Mouse (Mus musculus) intestine, embryonic 16.5 days (tissue): Measurements from ENCODE around the gene Nav1. TPM values are rescaled to one million over a fixed set of nuclear protein-coding genes. Genes with fewer than 3 reads are reported as not detected.

Experiments
- ATAC-seq: fragments of 200-750 bp; cut with Nextera tagmentation; 2 replicates; pipeline ENCODE4 v1.8.0; 2017; ENCODE audit warnings: moderate TSS enrichment, moderate library complexity
- H3K27ac ChIP-seq: fragments of 300-500 bp; sonication (generic); 2 replicates; pipeline ENCODE4 v1.5.1; 2014; ENCODE audit warnings: mild to moderate bottlenecking, low read length
- H3K27me3 ChIP-seq: fragments of 300-500 bp; sonication (generic); replicated peaks from 2 replicates; pipeline ENCODE4 v1.6.1; 2014; ENCODE audit warnings: low read length, control low read depth, mixed read lengths; ENCODE audit not compliant: control insufficient read depth, insufficient read depth
- H3K36me3 ChIP-seq: fragments of 300-500 bp; sonication (generic); 2 replicates; pipeline ENCODE4 v1.6.1; 2014; ENCODE audit warnings: low read length, control low read depth; ENCODE audit not compliant: control insufficient read depth, insufficient read depth
- H3K4me1 ChIP-seq: fragments of 300-500 bp; sonication (generic); 2 replicates; pipeline ENCODE4 v1.6.1; 2014; ENCODE audit warnings: low read length, control low read depth, mixed read lengths; ENCODE audit not compliant: control insufficient read depth, insufficient read depth
- H3K4me2 ChIP-seq: fragments of 300-500 bp; sonication (generic); 2 replicates; pipeline ENCODE4 v1.6.1; 2014; ENCODE audit warnings: low read depth, low read length, control low read depth
- H3K4me3 ChIP-seq: fragments of 300-500 bp; sonication (generic); 2 replicates; pipeline ENCODE4 v1.5.1; 2014; ENCODE audit warnings: mild to moderate bottlenecking, low read length
- H3K9ac ChIP-seq: fragments of 300-500 bp; sonication (generic); 2 replicates; pipeline ENCODE4 v1.6.1; 2014; ENCODE audit warnings: low read depth, low read length
- H3K9me3 ChIP-seq: fragments of 300-500 bp; sonication (generic); 2 replicates; pipeline ENCODE4 v1.6.1; 2016; ENCODE audit warnings: low read length, control low read depth; ENCODE audit not compliant: control insufficient read depth
- WGBS: fragments of 180-500 bp; shearing (Covaris S2); extraction: QIAGEN DNeasy Blood & Tissue Kit; methylation state at CpG from one replicate; pipeline ENCODE4 v1.1.7; 2014; 5-methylcytosine and 5-hydroxymethylcytosine counted together
- polyA plus RNA-seq: library from polyadenylated mRNA; unstranded; fragments of >200 nt; fragmentation: Nextera tagmentation; extraction: Ambion mirVana; gene quantifications from 2 replicates; pipeline ENCODE4 v1.2.1, GENCODE M21; 2015

Nav1 gene
- 8.8 and 9.0 TPM in 2 replicates for polyA plus RNA-seq

- H3K9me3 ChIP-seq = no peaks in the 10 kb centered on the region
- no peaks in the 10 kb centered on the region for H3K27me3 ChIP-seq
- 52% methylated on average over 7 of the region's 7 CpGs for WGBS
- no peak within 1 kb of the TSS for H3K9ac ChIP-seq
- no peaks in the 10 kb centered on the region for H3K36me3 ChIP-seq
- no peak within 1 kb of the TSS for H3K4me2 ChIP-seq
- ATAC-seq = no peak
- H3K4me3 ChIP-seq = no peak within 1 kb of the TSS
- H3K27ac ChIP-seq = no peak within 1 kb of the TSS
- no peaks in the 10 kb centered on the region for H3K4me1 ChIP-seq
These were observed at the start of gene Nav1 for GRCm38 (mm10) chr1:135607019-135607418. Gene Nav1 (minus strand): TSS chr1:135607295.

- no peak overlapping the region for H3K4me3 ChIP-seq
- no peak overlapping the region for H3K9ac ChIP-seq
- WGBS = 93% methylated on average over 6 of the region's 6 CpGs
- H3K27me3 ChIP-seq = no peaks in the 10 kb centered on the region
- H3K4me2 ChIP-seq = no peak overlapping the region
- ATAC-seq = no peak
- no peak overlapping the region for H3K27ac ChIP-seq
- no peaks in the 10 kb centered on the region for H3K9me3 ChIP-seq
- no peaks in the 10 kb centered on the region for H3K36me3 ChIP-seq
- H3K4me1 ChIP-seq = peaks cover under 1% of the 10 kb centered on the region; the same call in 1 of the 2 replicates
These were observed 46.8 kb upstream of the Nav1 start for GRCm38 (mm10) chr1:135653909-135654308.

GRCm38 (mm10) chr1:135645459-135646195 lies 38.5 kb upstream of the Nav1 start:
- Histone ChIP-seq H3K9ac (no peak overlapping the region), H3K36me3 (no peaks in the 10 kb centered on the region), H3K9me3 (no peaks in the 10 kb centered on the region), H3K4me1 (no peaks in the 10 kb centered on the region; the same call in 1 of the 2 replicates), H3K4me2 (no peak overlapping the region), H3K27ac (no peak overlapping the region), H3K4me3 (no peak overlapping the region), H3K27me3 (no peaks in the 10 kb centered on the region)
- WGBS = 74% methylated on average over 8 of the region's 8 CpGs
- ATAC-seq = no peak

GRCm38 (mm10) chr1:135644110-135644509 lies 37.0 kb upstream of the Nav1 start:
- Histone ChIP-seq H3K9me3 (no peaks in the 10 kb centered on the region), H3K36me3 (no peaks in the 10 kb centered on the region), H3K4me3 (no peak overlapping the region), H3K9ac (no peak overlapping the region), H3K4me2 (no peak overlapping the region), H3K27me3 (no peaks in the 10 kb centered on the region), H3K4me1 (no peaks in the 10 kb centered on the region; the same call in 1 of the 2 replicates), H3K27ac (no peak overlapping the region)
- no peak for ATAC-seq
- 58% methylated on average over 5 of the region's 5 CpGs for WGBS

- H3K4me2 ChIP-seq = no peak overlapping the region
- H3K4me1 ChIP-seq = no peaks in the 10 kb centered on the region; the same call in 1 of the 2 replicates
- H3K36me3 ChIP-seq = no peaks in the 10 kb centered on the region
- no peak for ATAC-seq
- H3K27ac ChIP-seq = no peak overlapping the region
- no peak overlapping the region for H3K4me3 ChIP-seq
- no peaks in the 10 kb centered on the region for H3K27me3 ChIP-seq
- H3K9me3 ChIP-seq = no peaks in the 10 kb centered on the region
- H3K9ac ChIP-seq = no peak overlapping the region
- WGBS = 83% methylated on average over 3 of the region's 3 CpGs
These were observed 36.6 kb upstream of the Nav1 start for GRCm38 (mm10) chr1:135643691-135644090.

- Histone ChIP-seq H3K4me3 (no peak overlapping the region), H3K27me3 (no peaks in the 10 kb centered on the region), H3K9ac (no peak overlapping the region), H3K27ac (no peak overlapping the region), H3K4me1 (no peaks in the 10 kb centered on the region; the same call in 1 of the 2 replicates), H3K9me3 (no peaks in the 10 kb centered on the region), H3K4me2 (no peak overlapping the region), H3K36me3 (no peaks in the 10 kb centered on the region)
- no peak for ATAC-seq
- 82% methylated on average over 7 of the region's 7 CpGs for WGBS
These were observed 32.8 kb upstream of the Nav1 start for GRCm38 (mm10) chr1:135639853-135640252.

GRCm38 (mm10) chr1:135639093-135639492 lies 32.0 kb upstream of the Nav1 start:
- Histone ChIP-seq H3K4me1 (no peaks in the 10 kb centered on the region; the same call in 1 of the 2 replicates), H3K4me3 (no peak overlapping the region), H3K27me3 (no peaks in the 10 kb centered on the region), H3K9ac (no peak overlapping the region), H3K27ac (no peak overlapping the region), H3K9me3 (no peaks in the 10 kb centered on the region), H3K36me3 (no peaks in the 10 kb centered on the region), H3K4me2 (no peak overlapping the region)
- WGBS = 79% methylated on average over 1 of the region's 1 CpGs
- no peak for ATAC-seq

- no peaks in the 10 kb centered on the region for H3K27me3 ChIP-seq
- H3K36me3 ChIP-seq = no peaks in the 10 kb centered on the region
- H3K4me3 ChIP-seq = no peak overlapping the region
- H3K9me3 ChIP-seq = no peaks in the 10 kb centered on the region
- no peak for ATAC-seq
- H3K9ac ChIP-seq = no peak overlapping the region
- H3K4me2 ChIP-seq = no peak overlapping the region
- WGBS = 22% methylated on average over 3 of the region's 3 CpGs
- no peak overlapping the region for H3K27ac ChIP-seq
- no peaks in the 10 kb centered on the region for H3K4me1 ChIP-seq
These were observed 30.5 kb upstream of the Nav1 start for GRCm38 (mm10) chr1:135637574-135638008.

GRCm38 (mm10) chr1:135636111-135636511 lies 29.0 kb upstream of the Nav1 start:
- no peak overlapping the region for H3K4me3 ChIP-seq
- peaks cover 12% of the 10 kb centered on the region for H3K4me1 ChIP-seq
- no peaks in the 10 kb centered on the region for H3K36me3 ChIP-seq
- no peak overlapping the region for H3K27ac ChIP-seq
- ATAC-seq = no peak
- no peak overlapping the region for H3K4me2 ChIP-seq
- no peak overlapping the region for H3K9ac ChIP-seq
- WGBS = 41% methylated on average over 6 of the region's 6 CpGs
- no peaks in the 10 kb centered on the region for H3K9me3 ChIP-seq
- no peaks in the 10 kb centered on the region for H3K27me3 ChIP-seq
